Comparison of ENCODE assay signal across 16 mouse cellular contexts in the genomic region with DNA sequence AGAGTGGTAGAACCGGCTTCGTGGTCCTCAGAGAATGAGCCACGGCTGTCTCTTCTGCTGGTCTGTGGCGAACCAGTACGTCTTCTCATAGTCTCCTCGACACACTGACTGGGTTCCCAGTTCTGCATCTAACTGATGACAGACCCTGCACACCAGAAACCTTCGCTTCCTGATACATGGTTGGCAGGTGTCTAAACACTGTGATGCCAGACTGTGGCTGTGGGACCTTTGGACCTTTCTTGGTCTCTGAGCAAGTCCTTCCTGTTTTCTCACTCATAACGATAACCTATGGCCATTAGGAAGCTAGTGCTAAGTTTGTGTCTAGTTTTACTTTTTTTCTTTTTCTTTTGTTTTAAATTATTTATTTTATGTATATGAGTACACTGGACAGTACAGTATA.
"Had no signal": no experiment of that assay in that cellular context is flagged by ENCODE, and none has a peak within 500 bp of the region (broad histone marks: within the 10 kb centered on the region; RNA-seq: fewer than 3 reads in every experiment).

No protein-coding gene starts in this region.

- H3K27me3 ChIP-seq: limb, embryonic 15.5 days; midbrain, embryonic 15.5 days had no signal

- H3K4me3 ChIP-seq: left cerebral cortex, adult 2 months; midbrain, embryonic 15.5 days; neural tube, embryonic 12.5 days had no signal

- H3K9ac ChIP-seq: kidney, embryonic 15.5 days; limb, embryonic 15.5 days; midbrain, embryonic 15.5 days had no signal

- DNase-seq: kidney, adult 2 months; kidney, postnatal 14 days; lung, adult 2 months; lung, postnatal 36 days; retina, postnatal 1 day; right cerebral cortex, postnatal 4 days; thymus, adult 18-20 months; thymus, postnatal 14 days had no signal

- ATAC-seq: hindbrain, embryonic 16.5 days; inflammation-experienced regulatory T-cells, adult 6 months; lung, postnatal 0 days; midbrain, embryonic 15.5 days had no signal

- H3K36me3 ChIP-seq: kidney, embryonic 15.5 days; limb, embryonic 15.5 days had no signal

- H3K9me3 ChIP-seq: kidney, embryonic 15.5 days; limb, embryonic 15.5 days; midbrain, embryonic 15.5 days; neural tube, embryonic 12.5 days had no signal

- H3K4me2 ChIP-seq: midbrain, embryonic 15.5 days had no signal

- H3K27ac ChIP-seq: kidney, embryonic 15.5 days; left cerebral cortex, adult 2 months; midbrain, embryonic 15.5 days; neural tube, embryonic 12.5 days had no signal
